Mouse (Mus musculus): ENCODE measurements around the gene Zfp978.
"Not testable (repeated sequence)": the region's sequence is repeated elsewhere in the genome, so short reads cannot be mapped to it uniquely, and the experiment has no call there.

The Zfp978 gene

GRCm38 (mm10) chr4:147361003-147361402 lies at the start of gene Zfp978:
TSS of gene Zfp978 (plus strand) at chr4:147361303.
- DNase-seq (ENCODE audit: low read depth, low spot score) = not testable (repeated sequence)

GRCm38 (mm10) chr4:147335036-147335690 lies 25.9 kb upstream of the Zfp978 start:
- not testable (repeated sequence) for DNase-seq (ENCODE audit: low read depth, low spot score)

DNA sequence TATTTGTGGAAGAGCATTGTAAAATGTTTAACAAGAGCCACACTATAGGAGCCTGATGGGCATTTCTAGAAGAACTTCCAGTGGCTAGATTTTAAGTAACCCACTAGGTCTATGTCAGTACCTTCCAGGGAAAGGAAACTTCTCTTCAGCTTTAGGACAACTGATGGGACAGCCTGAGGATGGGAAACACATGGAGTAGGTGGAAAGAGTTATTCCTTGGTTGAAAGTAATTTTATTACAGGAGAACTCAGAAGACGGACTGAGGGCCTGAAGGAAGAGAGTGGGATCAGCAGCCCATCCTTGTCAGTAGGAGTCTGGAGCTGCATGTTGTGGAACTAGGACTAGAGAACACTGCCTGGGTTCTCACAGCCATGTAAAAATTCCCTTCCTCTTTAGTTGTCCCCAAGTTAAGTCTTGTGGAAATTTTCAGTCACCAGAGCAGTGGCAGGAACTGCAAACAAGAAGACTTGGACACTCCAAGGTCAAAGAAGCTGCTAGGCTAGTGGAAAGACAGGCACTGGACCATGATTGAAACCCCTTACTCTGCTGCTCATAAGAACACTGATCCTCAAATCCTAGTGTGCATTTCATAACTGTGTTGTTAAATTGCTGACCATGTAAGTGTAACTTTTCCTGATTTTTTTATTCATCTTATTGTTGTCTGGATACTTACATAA lies 25.3 kb upstream of the Zfp978 start:
- not testable (repeated sequence) for DNase-seq (ENCODE audit: low read depth, low spot score)

- not testable (repeated sequence) for DNase-seq (ENCODE audit: low read depth, low spot score)
Measured at GRCm38 (mm10) chr4:147336368-147337195, 24.5 kb upstream of the Zfp978 start.

DNA sequence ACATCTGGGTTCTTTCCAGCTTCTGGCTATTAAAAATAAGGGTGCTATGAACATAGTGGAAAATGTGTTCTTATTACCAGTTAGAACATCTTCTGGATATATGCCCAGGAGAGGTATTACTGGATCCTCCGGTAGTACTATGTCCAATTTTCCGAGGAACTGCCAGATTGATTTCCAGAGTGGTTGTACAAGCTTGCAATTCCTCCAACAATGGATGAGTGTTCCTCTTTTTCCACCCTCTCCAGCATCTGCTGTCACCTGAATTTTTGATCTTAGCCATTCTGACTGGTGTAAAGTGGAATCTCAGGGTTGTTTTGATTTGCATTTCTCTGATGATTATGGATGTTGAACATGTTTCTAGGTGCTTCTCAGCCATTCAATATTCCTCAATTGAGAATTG lies 23.6 kb upstream of the Zfp978 start:
- not testable (repeated sequence) for DNase-seq (ENCODE audit: low read depth, low spot score)

GRCm38 (mm10) chr4:147338032-147338610 lies 23.0 kb upstream of the Zfp978 start:
- DNase-seq (ENCODE audit: low read depth, low spot score) = no peak

DNA sequence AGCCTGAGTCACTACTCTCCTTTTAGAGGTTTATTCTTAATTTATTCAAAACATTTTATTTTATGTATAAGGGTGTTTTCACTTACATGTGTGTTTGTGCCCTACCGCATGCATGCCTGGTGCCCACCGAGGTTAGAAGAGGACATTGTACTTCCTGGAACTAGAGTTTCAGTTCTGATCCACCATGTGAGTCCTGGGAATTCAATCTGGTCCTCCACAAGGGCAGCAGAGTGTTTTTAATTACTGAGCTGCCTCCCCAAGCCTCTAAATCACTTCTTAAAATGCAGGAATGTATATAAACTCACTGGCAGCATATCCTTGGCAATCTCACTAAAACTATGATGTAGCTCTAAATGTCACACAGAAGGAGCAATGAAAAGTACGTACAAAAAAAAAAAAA lies 22.4 kb upstream of the Zfp978 start:
- not testable (repeated sequence) for DNase-seq (ENCODE audit: low read depth, low spot score)

GRCm38 (mm10) chr4:147339601-147340219 lies 21.4 kb upstream of the Zfp978 start:
- DNase-seq (ENCODE audit: low read depth, low spot score) = not testable (repeated sequence)

DNA sequence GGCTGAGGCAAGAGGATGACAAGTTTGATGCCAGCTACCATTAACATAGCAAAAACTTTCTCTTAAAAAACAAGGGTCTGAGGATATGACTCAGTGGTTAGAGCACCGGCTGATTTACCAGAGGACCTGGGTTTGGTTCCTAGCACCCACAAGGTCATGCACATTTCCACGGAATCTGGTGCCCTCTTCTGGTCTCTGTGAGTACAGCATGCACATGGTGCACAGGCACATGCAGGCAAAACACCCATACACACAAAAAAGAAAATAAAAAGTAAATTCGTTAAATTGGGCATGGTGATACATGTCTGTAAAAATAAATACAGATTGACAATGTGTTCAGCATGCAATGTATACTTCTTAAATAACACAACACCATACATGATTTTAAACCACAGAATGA lies 20.9 kb upstream of the Zfp978 start:
- peak; percentile 63 for DNase-seq (ENCODE audit: low read depth, low spot score)

- not testable (repeated sequence) for DNase-seq (ENCODE audit: low read depth, low spot score)
Measured at GRCm38 (mm10) chr4:147340876-147341275, 20.2 kb upstream of the Zfp978 start.

- DNase-seq (ENCODE audit: low read depth, low spot score) = not testable (repeated sequence)
Measured at GRCm38 (mm10) chr4:147343042-147343908, 17.8 kb upstream of the Zfp978 start.

- not testable (repeated sequence) for DNase-seq (ENCODE audit: low read depth, low spot score)
Measured at GRCm38 (mm10) chr4:147345061-147345554, 16.0 kb upstream of the Zfp978 start.

- DNase-seq (ENCODE audit: low read depth, low spot score) = not testable (repeated sequence)
Measured at GRCm38 (mm10) chr4:147346361-147347035, 14.6 kb upstream of the Zfp978 start.

DNA sequence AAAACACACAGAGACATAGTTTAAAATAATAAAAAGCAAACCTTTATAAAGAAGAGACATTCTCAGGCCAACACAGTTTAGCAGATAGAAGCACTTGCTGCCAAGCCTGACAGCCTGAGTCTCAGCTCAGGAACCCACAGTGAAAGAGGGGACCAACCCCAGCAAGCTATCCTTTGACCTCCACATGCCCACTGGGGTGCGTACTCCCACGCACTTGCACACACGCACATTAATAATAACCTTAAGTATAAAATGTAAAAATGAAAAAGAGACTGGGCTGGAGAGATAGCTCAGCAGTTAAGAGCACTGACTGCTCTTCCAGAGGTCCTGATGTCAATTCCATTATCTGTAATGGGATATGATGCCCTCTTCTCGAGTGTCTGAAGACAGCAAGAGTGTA lies 13.8 kb upstream of the Zfp978 start:
- DNase-seq (ENCODE audit: low read depth, low spot score) = not testable (repeated sequence)

GRCm38 (mm10) chr4:147347880-147348279 lies 13.2 kb upstream of the Zfp978 start:
- not testable (repeated sequence) for DNase-seq (ENCODE audit: low read depth, low spot score)

- DNase-seq (ENCODE audit: low read depth, low spot score) = not testable (repeated sequence)
Measured at GRCm38 (mm10) chr4:147348401-147348800, 12.7 kb upstream of the Zfp978 start.

- DNase-seq (ENCODE audit: low read depth, low spot score) = not testable (repeated sequence)
Measured at GRCm38 (mm10) chr4:147348906-147349686, 12.0 kb upstream of the Zfp978 start.

DNA sequence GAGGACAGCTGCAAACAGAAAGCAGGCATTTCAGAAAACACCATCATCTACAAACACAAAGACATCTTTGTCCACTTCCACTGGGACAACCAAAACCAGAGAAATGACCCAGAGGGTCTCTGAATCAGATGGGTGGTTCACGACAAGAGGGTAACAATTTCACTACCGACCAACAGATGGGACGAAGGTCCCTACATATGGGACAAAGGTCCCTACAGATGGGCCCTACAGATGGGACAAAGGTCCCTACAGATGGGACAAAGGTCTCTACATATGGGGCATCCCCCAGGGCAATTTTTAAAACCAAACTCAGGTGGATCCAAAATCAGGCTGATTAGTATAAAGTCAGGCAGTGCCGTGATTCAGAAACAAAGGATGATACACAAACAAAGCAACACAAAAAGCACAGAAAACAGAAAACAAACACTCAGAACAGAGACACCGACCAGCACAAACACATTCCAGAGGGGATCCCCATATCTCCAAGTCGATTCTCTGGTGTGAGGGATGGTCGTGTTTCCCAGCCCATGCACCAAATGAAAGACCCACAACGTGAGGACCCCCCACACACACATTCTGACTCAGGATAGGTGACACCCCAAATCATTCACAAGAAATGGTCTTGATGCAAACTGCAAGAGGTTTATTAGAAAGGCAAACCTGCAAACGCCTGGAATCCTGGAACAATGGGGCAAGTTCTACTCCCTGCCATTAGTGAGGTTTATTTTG lies 11.3 kb upstream of the Zfp978 start:
- DNase-seq (ENCODE audit: low read depth, low spot score) = not testable (repeated sequence)
